Mouse (Mus musculus) embryo, embryonic 10 days (tissue): ENCODE measurements around the gene Cav1.

Source experiments
- DNase-seq: peaks from one replicate; pipeline ENCODE4 v3.0.0-alpha.2; 2015; ENCODE audit warnings: low spot score

Cav1 gene

DNA sequence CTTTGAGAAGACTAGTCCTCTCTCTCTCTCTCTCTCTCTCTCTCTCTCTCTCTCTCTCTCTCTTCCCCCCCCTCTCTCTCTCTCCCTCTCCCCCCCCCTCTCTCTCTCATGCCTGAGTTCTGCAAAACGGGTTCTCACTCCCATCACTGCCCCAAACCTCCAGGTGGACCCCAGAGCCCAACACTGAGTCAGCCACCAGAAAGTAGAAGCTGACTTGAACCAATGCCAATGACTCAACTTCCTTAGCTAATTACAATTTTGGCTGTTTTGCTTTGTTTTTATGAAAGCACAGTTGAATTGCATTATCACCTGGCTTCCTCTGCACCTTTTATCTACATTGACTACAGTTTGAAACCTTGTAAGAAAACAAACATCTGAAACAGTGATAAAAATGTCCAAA is 11.8 kb downstream of the Cav1 start:
- no peak for DNase-seq

DNA sequence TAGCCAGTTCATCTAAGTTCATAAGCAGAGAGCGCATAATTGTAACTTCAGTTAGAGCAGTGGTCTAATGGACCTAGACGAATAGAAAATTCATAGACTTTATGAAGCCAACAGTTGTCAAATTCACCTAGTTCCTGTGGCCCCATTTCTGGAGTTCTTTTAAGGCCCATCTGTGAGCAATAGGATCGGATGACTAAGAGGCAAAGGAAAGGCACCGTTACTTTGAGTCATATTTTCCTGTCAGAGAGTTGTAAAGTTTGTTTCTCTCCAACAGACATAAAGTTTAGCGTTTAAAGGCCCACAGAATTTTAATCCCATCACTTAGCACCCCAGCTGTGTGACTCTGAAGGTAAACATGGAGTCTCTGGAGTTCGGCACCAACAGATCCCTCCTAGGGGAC is 15.8 kb downstream of the Cav1 start:
- no peak for DNase-seq

DNA sequence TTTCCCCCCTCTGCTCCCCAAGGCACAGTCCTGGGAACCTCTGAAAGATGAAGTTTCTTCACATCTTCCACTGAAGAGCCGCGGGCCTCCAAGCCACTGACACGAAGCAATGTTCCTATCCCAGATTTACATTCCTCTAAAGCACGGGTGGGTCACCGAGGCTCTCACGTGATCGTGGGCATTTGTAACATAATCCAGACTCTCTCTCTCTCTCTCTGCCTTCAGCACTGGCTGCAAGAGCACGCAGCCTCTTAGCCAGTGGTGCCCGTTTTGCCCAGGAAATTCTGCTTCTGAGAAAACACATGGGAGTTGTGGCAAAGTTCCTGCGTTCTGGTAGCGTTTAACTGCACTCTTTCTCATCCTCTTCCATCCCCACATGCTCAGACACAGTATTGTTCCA is 21.1 kb downstream of the Cav1 start:
- no peak for DNase-seq

DNA sequence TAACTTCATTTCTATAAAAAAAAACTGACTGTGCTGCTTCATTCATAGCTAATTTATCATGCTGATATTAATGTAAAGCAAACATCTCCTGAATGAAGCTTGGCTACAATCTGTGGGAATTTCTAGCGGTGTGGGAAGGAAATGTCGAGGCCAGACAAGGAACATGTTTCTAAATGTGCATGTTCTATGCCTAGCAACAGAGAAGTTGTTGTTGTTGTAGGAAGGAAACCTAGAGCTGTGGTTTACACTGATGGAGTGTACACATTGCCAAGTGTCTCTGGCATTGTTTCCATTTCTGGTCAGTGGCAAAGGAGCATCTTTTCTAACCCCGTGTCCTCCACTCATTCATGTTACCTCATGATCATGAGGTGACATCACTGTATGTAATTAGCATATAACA is 23.7 kb downstream of the Cav1 start:
- DNase-seq, result no peak

DNA sequence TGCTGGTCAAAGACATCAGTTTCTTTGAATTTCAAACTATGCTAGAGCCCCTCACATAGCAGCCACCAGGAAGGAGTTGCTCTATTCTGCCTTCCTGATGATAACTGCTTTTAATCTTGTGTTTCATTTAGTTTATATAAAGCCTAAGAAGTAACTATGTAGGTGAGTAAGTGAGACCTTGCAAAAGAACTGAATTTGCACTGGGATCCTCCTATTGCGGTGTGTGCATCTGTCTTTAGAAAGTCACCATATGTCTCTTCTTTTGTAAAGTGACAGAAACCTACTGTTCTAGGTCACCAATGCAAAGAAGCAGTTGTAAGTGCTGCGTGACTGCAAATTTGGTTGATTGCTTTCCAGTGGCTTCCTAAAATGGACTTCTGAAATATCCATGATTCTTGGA is 31.6 kb downstream of the Cav1 start:
- no peak for DNase-seq

DNA sequence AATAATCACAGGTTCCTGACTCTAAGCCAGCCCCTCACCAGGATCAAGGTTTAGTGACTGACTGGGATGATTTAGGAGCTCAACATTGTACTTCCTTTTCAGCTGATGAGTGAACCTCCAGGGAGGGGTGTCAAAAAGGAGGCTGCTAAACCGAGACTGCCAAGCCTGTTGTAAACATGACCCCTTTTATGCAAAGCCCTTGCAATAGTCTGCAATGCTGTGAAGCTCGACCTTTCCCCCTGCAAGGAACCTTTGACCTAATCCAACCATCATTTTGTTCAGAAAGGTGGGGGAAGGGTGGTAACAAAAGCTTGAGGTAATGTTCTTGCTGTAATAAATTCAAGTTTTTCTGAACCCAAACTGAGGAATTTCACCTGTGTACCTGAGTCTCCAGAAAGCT is 34.3 kb downstream of the Cav1 start:
- DNase-seq, result peak; percentile 64

DNA sequence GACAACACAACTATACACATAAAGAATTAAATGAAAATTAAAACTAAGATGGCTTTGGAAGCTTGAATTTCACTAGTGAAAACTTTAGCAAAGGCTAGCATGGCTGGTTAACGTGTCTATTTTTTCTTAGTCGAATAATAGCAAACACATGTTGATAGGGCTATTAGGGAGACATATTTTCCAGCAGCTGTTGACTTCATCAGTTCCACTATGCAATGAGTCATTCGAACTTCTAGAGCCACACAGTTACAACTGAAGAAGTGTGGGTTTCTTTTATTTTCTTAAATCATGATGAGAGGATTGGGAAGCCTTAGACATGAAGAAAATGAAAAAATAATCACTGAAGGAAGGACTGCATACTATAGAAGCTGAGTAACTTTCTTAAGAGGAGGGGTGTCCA is 41.9 kb downstream of the Cav1 start:
- no peak for DNase-seq

DNA sequence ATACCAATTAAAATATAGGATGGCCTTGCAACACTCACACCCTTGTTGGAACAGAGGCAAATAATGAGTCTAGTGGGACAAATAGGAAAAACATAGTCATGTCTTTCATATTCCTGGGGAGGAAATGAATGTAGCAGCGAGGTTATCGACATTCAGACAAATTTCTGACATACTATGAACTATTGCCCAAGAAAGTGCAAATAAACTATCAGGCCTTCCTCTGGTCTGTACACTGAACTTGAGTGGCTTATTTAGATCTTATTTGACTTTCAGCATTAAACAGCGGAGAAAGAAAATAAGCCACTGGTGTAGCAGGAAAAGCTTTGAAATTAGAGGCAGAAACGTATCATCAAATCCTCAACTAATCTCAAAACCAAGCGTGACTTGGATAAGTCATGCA is 44.7 kb downstream of the Cav1 start:
- DNase-seq, result no peak

DNA sequence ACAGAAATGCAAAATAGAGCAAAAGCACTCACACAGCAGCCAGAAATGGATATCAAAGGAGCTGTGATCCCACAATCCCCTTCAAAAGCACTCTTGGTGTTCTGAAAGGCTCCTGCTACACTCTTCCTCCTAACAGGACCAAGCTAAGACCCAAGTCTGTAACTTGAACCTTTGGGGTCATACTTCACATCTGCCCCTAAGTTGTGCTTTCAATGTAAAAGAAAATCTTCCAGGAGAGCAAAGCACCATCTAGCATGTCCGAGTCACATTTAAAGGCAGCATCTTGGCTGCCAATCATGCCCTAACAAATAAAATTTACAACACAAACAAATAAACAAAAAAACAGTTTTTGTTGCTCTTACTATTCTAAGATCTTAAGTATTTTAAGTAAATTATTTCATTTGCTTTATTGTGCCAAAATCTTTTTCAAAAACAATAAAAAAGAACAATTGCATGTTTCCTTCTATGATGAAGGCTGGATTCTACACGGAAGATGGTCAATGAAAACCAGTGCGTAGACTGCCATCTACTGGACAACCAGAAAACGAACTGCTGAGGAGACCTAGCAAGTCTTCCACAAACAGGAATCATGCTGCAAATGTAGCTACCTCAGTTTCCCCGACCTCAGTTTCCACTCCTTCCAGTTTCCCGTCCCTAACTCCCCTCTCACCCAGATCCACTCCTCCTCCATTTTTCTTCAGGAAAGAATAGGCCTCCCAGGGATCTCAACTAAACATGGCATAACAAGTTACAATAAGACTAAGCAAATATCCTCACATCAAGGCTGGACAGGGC is 53.0 kb downstream of the Cav1 start:
- peak; percentile 82 for DNase-seq

DNA sequence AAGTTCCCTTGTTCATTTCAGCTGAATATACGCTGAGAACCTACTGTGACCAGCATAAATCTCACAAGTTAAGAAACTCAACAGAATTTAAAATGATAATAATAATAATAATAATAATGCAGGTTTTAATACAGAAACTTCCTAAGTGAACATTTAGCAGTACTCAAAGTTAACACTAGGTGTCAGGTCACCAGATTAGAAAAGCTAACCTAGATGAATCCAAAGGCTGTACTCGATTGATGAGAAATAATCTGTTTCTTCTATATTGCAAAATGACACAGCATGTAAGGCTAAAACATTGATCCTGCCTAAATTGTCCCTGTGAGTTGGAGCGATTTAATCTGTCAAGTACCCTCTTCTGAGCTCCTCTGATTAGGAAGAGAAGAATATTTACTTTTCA is 56.6 kb downstream of the Cav1 start:
- DNase-seq, result peak; percentile 31

DNA sequence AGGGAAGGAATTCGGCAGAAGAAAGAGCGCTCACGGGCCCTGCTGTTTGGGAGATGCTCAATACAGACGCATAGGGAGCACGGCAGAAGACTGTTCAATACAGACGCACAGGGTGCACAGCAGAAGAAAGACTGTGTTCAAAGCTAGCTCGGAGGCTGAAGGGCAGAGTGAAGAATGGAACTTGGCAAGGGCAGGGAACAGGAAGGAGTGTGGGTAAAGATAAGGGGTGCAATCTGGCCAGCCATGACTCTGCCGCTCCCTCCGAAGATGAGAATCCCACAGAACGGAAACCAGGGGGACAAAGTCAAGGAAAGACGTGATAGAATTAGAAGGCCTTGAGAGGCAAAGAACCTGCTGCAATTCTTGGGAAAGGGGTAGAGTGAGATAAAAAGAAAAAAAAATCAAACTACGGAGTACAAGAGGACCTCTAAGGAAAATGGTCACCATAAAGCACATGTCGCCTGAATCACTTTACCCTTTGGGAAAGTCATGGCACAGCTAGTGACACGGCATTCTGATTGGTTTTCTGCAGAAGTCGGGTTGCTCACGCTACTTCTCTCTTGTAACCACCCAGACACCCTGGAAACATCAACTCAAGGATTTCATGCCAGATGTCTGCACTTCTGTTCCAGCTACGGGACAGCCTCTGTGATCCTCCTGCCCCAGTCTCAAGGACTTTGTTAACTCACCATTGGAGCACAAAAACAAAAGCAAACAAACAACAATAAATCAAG is 57.5 kb downstream of the Cav1 start:
- no peak for DNase-seq

DNA sequence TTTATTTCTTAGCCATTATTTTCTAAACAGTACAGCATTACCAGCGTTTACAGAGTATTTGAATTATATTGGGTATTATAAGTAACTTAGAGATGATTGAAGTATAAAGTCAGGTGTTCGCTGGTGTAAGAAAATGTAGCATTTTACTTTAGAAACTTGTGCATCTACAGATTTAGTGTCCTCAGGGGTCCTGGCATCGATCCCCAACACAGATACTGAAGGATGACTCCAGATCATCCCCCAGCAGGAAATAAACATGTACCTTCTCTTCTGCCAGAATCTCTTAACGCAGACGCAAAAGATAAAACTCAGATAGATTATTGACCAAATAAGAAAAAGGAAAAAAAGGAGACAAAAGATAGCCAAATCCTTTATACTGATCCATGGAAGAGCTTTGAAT is 68.2 kb downstream of the Cav1 start:
- no peak for DNase-seq

DNA sequence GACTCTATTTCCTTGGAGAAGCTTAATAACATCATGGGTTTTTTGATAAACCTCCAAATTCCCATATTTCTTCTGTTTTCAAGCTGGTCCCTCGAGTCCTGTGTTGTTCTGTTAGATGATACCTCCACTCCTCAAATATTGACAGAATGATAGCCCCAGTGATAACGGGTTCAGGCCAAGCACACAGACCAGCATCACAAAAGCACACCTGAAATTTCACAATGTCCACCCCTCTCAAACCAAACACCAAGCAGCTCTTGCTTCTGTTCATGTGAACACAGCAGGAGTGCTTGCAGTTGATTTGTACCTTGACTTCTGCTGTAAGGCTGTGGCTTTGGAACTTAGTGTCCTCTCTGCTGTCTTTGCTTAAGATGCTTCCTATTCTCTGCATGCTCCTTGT is 71.2 kb downstream of the Cav1 start:
- DNase-seq, result no peak

DNA sequence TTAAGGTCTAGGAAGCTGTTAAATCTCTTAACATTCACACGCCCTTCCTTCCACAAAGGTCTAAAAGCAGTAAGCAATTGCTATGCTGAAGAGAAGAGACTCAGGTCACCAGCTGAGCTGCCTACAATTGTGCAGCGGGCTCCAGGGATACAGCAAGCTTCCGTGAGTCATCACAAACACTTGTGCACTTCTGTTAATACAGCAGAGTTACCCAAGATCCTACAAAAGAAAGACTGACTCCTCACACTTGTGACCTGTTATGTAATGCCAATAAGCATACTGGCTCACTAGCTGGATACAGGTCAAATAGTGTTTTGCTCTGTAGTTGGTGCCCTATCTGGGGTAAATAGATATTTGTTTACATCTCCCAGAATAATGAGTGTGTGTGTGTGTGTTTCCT is 74.0 kb downstream of the Cav1 start:
- no peak for DNase-seq

DNA sequence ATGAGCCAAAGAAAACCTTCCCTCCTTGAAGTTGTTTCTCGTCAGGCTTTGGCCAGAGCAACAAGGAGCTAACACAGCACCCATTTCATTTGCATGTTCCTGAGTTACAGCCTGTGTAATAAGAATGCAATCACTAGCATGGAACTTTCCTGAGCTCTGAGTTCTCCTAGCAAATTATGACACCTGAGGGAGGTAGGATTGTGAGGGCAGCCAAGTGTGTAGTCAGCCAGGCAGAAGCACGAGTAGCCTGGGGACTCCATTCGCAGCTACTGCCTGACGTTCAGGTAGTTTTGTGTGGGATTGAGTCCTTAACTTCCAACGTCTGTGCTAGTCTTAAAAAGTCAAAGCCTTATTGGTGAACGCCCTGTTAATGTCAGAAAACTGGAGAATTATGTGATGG is 75.6 kb downstream of the Cav1 start:
- no peak for DNase-seq

DNA sequence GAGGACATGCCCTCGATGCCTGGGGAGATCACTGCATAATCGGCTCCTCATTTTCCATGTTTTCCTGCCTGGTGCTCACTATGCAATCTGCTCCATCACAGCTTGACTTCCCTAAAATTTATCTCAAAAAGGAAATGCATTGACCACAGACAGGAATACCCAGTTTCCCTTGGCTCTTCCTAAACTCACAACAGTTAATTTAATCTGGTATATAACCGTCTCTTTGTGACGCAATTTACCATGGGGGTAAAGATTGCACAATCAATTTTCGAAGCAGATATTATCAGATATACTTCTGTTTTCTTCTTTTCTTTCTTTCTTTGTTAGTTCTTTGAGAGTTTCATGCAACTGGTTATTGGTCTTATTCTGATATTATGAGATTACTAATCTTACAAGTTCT is 79.4 kb downstream of the Cav1 start:
- DNase-seq, result no peak

DNA sequence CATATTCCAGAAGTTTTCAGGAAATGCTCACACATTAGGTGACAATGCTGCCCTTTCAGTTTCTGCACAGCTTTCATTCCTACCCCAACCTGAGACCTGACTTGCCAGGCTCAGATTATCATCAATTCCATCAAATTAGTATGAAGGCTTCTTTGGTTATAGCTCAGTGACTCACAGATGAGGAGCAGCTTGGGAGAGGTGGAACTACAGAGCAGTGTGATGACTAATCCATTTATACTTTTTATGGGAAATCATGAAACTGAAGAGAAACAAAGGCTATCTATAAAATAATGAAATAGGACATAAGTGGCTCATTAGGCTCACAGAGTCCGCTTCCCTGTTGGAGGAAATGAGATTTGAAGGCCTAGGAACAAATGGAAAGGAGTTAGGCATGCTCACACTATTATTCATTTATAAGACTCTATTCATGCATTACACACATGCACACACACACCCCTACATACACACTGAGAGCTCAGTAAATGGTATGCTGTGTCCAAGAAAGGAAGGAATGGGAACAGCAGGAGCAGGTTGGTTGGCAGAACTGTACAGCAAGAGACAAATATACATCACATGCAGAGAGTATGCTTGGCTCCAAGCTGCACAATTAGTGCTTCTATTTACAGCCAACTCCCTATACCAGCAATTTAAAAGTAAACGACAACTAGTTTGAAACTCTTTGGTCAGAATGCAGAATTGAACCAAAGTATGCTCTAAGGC is 82.0 kb downstream of the Cav1 start:
- DNase-seq, result no peak
